Mouse (Mus musculus): ENCODE measurements around the gene Lamp5. TPM values are rescaled to one million over a fixed set of nuclear protein-coding genes. Genes with fewer than 3 reads are reported as not detected.

Lamp5 gene
- total and polyA plus RNA-seq, 3 experiments = 0.20 TPM; not detected in 2

DNA sequence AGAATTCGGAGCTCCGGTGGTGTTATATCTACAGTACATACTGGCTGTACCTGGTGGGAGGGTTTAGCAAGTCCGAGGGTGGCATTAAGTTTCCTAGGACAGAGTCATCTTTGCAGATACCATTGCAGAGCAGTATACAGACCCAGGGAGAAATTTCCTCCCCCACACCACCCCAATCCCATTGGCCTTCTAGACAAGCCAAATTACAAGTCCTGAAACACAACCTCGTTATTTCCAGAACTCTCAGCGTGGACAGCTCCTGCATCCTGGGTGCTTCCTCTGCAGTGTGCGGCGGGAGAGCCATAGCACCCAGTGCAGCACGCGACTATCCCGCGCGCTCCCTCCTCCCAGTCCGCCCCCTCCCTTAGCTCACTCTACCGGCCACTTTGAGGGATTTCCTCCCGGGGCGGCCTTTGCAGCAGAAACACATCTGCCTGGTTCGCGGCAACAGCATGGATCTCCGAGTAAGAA, 5.9 kb downstream of the Lamp5 start:
- Histone ChIP-seq H3K27ac (no peak overlapping the region), H3K36me3 (ENCODE audit: control insufficient read depth, insufficient read depth, low read length) (no peaks in the 10 kb centered on the region), H3K4me1 (ENCODE audit: control insufficient read depth, insufficient read depth, low read length) (no peaks in the 10 kb centered on the region), H3K9ac (ENCODE audit: low read depth, low read length) (no peak overlapping the region), H3K4me3 (no peak overlapping the region), H3K27me3 (ENCODE audit: control insufficient read depth, insufficient read depth, low read length) (peaks cover 9% of the 10 kb centered on the region), H3K79me2 (replicated peaks; ENCODE audit: control insufficient read depth, insufficient read depth, low read length) (no peaks in the 10 kb centered on the region)
- TF ChIP-seq EP300 (IDR thresholded peaks at IDR 0.05; ENCODE audit: insufficient read depth, low read depth, low read length) = no peak
- no peak for TF ChIP-seq CTCF (IDR thresholded peaks at IDR 0.05)
- no peak for TF ChIP-seq POLR2A (IDR thresholded peaks at IDR 0.05; ENCODE audit: insufficient read depth, low read depth, low read length)
- DNase-seq = no peak
- WGBS = 6% methylated on average over 19 of the region's 19 CpGs
- intact Hi-C loops (cut with DNase I) = no loop called here

DNA sequence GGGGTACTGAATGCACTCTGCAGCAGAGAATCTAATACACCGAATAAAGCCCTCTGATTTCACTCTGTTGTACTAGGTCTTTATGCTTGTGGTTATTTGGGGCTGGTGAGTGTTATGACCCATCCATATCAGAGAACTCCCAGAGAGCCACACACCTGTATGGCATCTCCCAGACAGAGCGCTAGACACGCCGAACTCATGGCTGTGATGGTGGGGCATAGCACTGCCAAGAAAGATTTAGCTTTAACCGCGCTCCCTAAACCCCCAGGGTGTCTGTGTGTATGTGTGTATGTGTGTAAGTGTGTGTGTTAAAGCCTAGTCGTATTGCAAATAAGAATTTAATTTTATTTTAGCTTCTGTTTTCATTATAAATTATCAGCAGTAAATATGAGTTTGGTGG, 6.4 kb downstream of the Lamp5 start:
- H3K27me3 ChIP-seq (ENCODE audit: control insufficient read depth, insufficient read depth, low read length) = peaks cover 9% of the 10 kb centered on the region
- intact Hi-C loops (cut with DNase I) = no loop called here
- H3K9ac ChIP-seq (ENCODE audit: low read depth, low read length) = no peak overlapping the region
- no peak overlapping the region for H3K4me3 ChIP-seq
- no peaks in the 10 kb centered on the region for H3K4me1 ChIP-seq (ENCODE audit: control insufficient read depth, insufficient read depth, low read length)
- no peaks in the 10 kb centered on the region for H3K79me2 ChIP-seq (replicated peaks; ENCODE audit: control insufficient read depth, insufficient read depth, low read length)
- H3K36me3 ChIP-seq (ENCODE audit: control insufficient read depth, insufficient read depth, low read length) = no peaks in the 10 kb centered on the region
- 8% methylated on average over 7 of the region's 7 CpGs for WGBS
- TF ChIP-seq EP300 (IDR thresholded peaks at IDR 0.05; ENCODE audit: insufficient read depth, low read depth, low read length) (no peak), POLR2A (IDR thresholded peaks at IDR 0.05; ENCODE audit: insufficient read depth, low read depth, low read length) (no peak), CTCF (IDR thresholded peaks at IDR 0.05) (no peak)
- DNase-seq = no peak
- no peak overlapping the region for H3K27ac ChIP-seq

DNA sequence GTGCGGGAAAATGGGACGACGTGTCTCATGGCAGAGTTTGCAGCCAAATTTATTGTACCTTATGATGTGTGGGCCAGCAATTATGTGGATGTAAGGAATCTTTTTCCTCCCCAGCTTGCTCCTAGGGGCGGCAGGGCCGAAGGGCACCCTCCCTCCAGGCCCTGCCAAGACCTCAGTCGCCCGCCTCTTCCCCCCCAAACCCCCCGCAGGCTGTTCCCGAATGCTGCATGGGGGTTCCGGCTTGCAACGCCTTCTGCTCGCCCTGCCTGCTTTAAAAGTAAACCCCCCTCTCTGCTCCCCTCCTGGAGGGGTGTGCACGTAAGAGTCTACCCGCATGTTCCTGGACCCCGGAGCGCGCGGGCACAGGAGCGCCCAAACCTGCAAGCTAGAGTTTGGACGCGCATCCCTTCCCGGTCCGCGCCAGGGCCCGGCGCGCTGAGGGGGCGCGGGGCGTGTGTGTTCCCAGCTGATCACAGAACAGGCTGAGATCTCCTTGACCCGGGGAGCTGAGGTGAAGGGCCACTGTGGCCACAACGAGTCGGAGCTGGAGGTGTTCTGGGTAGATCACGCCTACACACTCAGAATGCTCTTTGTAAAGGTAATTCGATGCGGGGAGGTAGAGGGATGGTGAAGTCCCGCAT, 7.1 kb downstream of the Lamp5 start:
- H3K27ac ChIP-seq = no peak overlapping the region
- no peak overlapping the region for H3K9ac ChIP-seq (ENCODE audit: low read depth, low read length)
- TF ChIP-seq EP300 (IDR thresholded peaks at IDR 0.05; ENCODE audit: insufficient read depth, low read depth, low read length) = no peak
- TF ChIP-seq CTCF (IDR thresholded peaks at IDR 0.05) = no peak
- no peak for TF ChIP-seq POLR2A (IDR thresholded peaks at IDR 0.05; ENCODE audit: insufficient read depth, low read depth, low read length)
- intact Hi-C loops (cut with DNase I) = no loop called here
- H3K4me3 ChIP-seq = no peak overlapping the region
- DNase-seq = no peak
- H3K79me2 ChIP-seq (replicated peaks; ENCODE audit: control insufficient read depth, insufficient read depth, low read length) = no peaks in the 10 kb centered on the region
- 3% methylated on average over 37 of the region's 37 CpGs for WGBS
- H3K36me3 ChIP-seq (ENCODE audit: control insufficient read depth, insufficient read depth, low read length) = no peaks in the 10 kb centered on the region
- H3K4me1 ChIP-seq (ENCODE audit: control insufficient read depth, insufficient read depth, low read length) = no peaks in the 10 kb centered on the region
- peaks cover 9% of the 10 kb centered on the region for H3K27me3 ChIP-seq (ENCODE audit: control insufficient read depth, insufficient read depth, low read length)

DNA sequence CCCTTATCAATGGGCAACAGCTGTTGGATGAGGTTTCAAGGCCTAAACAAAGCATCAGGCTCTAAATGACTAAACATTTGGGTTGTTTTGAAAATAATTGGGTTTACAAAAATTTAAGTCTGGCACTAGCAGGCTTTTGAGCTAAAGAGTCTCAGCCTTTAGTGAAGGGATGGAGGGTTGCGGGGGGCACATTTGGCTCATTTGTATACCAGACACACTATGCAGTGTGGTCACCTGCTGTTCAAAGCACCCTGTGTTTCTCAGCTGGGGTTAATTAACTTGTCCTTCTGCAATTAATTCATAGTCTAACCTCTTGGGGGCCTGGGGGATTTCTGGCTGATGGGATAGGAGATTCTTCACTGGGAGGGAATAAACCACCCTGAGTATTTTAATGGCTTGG, 12.3 kb downstream of the Lamp5 start:
- DNase-seq = no peak
- 97% methylated on average over 1 of the region's 1 CpGs for WGBS

DNA sequence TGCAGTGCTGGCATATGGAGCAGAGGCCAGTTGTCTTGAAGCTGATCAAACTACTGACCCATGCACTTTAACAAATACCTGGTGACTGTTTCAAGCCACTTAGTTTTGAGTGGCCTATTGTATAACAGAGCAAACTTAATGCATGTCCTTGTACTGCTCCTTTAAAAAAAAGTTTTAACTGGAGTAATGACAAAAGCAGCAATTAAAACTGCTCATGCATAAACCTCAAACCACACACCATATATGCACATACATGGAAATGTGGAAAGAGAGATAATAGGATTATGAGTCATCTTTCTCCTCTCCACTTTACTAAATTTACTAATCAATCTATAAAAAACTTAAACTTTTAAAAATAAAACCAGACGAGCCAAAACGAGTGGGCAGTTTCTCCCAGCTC, 43.9 kb downstream of the Lamp5 start:
- H3K9ac ChIP-seq (ENCODE audit: low read depth, low read length) = no peak overlapping the region
- intact Hi-C loops (cut with DNase I) = no loop called here
- H3K36me3 ChIP-seq (ENCODE audit: control insufficient read depth, insufficient read depth, low read length) = no peaks in the 10 kb centered on the region
- no peaks in the 10 kb centered on the region for H3K4me1 ChIP-seq (ENCODE audit: control insufficient read depth, insufficient read depth, low read length)
- 35% methylated on average over 2 of the region's 2 CpGs for WGBS
- no peaks in the 10 kb centered on the region for H3K79me2 ChIP-seq (replicated peaks; ENCODE audit: control insufficient read depth, insufficient read depth, low read length)
- no peak for TF ChIP-seq EP300 (IDR thresholded peaks at IDR 0.05; ENCODE audit: insufficient read depth, low read depth, low read length)
- TF ChIP-seq POLR2A (IDR thresholded peaks at IDR 0.05; ENCODE audit: insufficient read depth, low read depth, low read length) = no peak
- no peak for TF ChIP-seq CTCF (IDR thresholded peaks at IDR 0.05)
- H3K27ac ChIP-seq = no peak overlapping the region
- H3K27me3 ChIP-seq (ENCODE audit: control insufficient read depth, insufficient read depth, low read length) = no peaks in the 10 kb centered on the region
- no peak overlapping the region for H3K4me3 ChIP-seq
- DNase-seq = no peak

More for the DNA sequence above, 12.3 kb downstream of the Lamp5 start:
- H3K4me1 ChIP-seq (ENCODE audit: control insufficient read depth, insufficient read depth, low read length) = no peaks in the 10 kb centered on the region
- H3K36me3 ChIP-seq (ENCODE audit: control insufficient read depth, insufficient read depth, low read length) = no peaks in the 10 kb centered on the region
- intact Hi-C loops (cut with DNase I) = no loop called here
- no peak overlapping the region for H3K4me3 ChIP-seq
- no peaks in the 10 kb centered on the region for H3K79me2 ChIP-seq (replicated peaks; ENCODE audit: control insufficient read depth, insufficient read depth, low read length)
- H3K27ac ChIP-seq = no peak overlapping the region
- H3K9ac ChIP-seq (ENCODE audit: low read depth, low read length) = no peak overlapping the region
- peaks cover 4% of the 10 kb centered on the region for H3K27me3 ChIP-seq (ENCODE audit: control insufficient read depth, insufficient read depth, low read length)
- TF ChIP-seq POLR2A (IDR thresholded peaks at IDR 0.05; ENCODE audit: insufficient read depth, low read depth, low read length) (no peak), CTCF (IDR thresholded peaks at IDR 0.05) (no peak)

GRCm38 (mm10) chr2:136097143-136097542, 45.1 kb downstream of the Lamp5 start:
- TF ChIP-seq CTCF (IDR thresholded peaks at IDR 0.05) (no peak), EP300 (IDR thresholded peaks at IDR 0.05; ENCODE audit: insufficient read depth, low read depth, low read length) (no peak), POLR2A (IDR thresholded peaks at IDR 0.05; ENCODE audit: insufficient read depth, low read depth, low read length) (no peak)
- DNase-seq = no peak
- H3K79me2 ChIP-seq (replicated peaks; ENCODE audit: control insufficient read depth, insufficient read depth, low read length) = no peaks in the 10 kb centered on the region
- intact Hi-C loops (cut with DNase I) = no loop called here
- no peak overlapping the region for H3K4me3 ChIP-seq
- no peak overlapping the region for H3K9ac ChIP-seq (ENCODE audit: low read depth, low read length)
- WGBS = 78% methylated on average over 3 of the region's 3 CpGs
- no peak overlapping the region for H3K27ac ChIP-seq
- no peaks in the 10 kb centered on the region for H3K27me3 ChIP-seq (ENCODE audit: control insufficient read depth, insufficient read depth, low read length)
- H3K36me3 ChIP-seq (ENCODE audit: control insufficient read depth, insufficient read depth, low read length) = no peaks in the 10 kb centered on the region
- H3K4me1 ChIP-seq (ENCODE audit: control insufficient read depth, insufficient read depth, low read length) = no peaks in the 10 kb centered on the region
